Mouse (Mus musculus): ENCODE results near the gene 3110009E18Rik.

The 3110009E18Rik gene

GRCm38 (mm10) chr1:120196724-120197123, 75.7 kb downstream of the 3110009E18Rik start:
- DNase-seq (ENCODE audit: low read depth), result no peak

GRCm38 (mm10) chr1:120197189-120197588, 76.2 kb downstream of the 3110009E18Rik start:
- DNase-seq (ENCODE audit: low read depth), result peak; percentile 89

DNA sequence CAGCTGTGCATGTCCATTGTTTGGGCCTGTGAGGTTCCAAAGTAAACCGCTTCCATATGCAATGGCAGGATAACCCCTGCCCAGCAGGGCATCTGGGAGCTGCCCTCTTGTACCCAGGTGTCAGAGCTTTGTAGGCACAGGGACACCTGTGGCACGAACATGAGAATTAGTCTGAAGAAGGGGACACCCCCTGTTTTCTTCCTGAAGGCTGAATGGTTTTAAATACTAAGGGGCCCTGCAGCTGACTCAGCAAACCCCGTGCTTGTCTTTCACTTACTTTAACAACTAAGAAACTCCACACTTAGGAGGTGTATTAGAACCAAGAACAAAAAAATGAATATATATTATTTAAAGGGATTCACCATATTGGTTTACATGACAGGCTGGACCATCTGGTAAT, 77.2 kb downstream of the 3110009E18Rik start:
- no peak for DNase-seq (ENCODE audit: low read depth)

- DNase-seq (ENCODE audit: low read depth), result no peak
These were observed 78.0 kb downstream of the 3110009E18Rik start for GRCm38 (mm10) chr1:120198942-120199341.

GRCm38 (mm10) chr1:120202542-120202941, 81.6 kb downstream of the 3110009E18Rik start:
- DNase-seq (ENCODE audit: low read depth), result no peak

DNA sequence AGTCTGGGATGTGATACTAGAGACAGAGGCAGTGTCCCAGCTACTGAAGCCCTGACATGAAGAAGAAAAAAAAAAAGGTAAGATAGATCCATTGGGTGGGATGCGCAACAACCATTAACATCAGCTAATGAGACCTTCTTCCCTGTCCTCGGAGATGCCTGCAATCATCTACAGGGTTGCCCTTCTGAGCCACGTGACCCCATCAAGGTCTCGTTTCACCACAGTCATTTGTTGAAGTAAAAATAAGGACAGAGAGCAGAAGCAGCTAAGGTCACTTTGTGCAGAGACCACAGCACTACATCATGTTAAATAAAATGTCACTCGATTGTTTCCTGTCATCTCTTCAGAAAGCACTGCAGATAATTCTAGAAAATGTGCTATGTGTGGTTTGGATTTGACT, 82.8 kb downstream of the 3110009E18Rik start:
- DNase-seq (ENCODE audit: low read depth), result no peak

- no peak for DNase-seq (ENCODE audit: low read depth)
These were observed 83.8 kb downstream of the 3110009E18Rik start for GRCm38 (mm10) chr1:120204834-120205233.

- no peak for DNase-seq (ENCODE audit: low read depth)
These were observed 86.6 kb downstream of the 3110009E18Rik start for GRCm38 (mm10) chr1:120207568-120207967.

GRCm38 (mm10) chr1:120208502-120209230, 87.7 kb downstream of the 3110009E18Rik start:
- peak; percentile 8 for DNase-seq (ENCODE audit: low read depth)

- no peak for DNase-seq (ENCODE audit: low read depth)
These were observed 99.9 kb downstream of the 3110009E18Rik start for GRCm38 (mm10) chr1:120220841-120221240.

- no peak for DNase-seq (ENCODE audit: low read depth)
These were observed 100.3 kb downstream of the 3110009E18Rik start for GRCm38 (mm10) chr1:120221285-120221684.

DNA sequence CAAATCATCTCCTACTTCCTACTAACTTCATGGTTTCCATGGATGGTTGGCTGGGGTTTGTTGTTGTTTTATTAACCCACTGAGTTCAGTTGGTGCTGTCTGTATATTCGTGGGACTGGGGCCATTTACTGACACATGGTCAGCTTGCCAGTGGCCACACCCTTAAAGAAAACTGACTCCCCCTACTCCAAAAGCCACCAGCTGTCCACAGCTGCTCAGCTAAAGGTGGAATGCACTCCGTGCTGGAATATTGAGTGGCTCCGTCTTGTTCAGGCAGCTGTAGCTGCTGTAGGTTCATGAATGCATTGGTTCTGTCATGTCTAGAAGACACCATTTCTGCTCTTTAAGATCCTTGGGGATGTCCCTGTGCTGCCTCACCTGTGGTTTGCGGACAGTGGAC, 102.6 kb downstream of the 3110009E18Rik start:
- DNase-seq (ENCODE audit: low read depth), result no peak

DNA sequence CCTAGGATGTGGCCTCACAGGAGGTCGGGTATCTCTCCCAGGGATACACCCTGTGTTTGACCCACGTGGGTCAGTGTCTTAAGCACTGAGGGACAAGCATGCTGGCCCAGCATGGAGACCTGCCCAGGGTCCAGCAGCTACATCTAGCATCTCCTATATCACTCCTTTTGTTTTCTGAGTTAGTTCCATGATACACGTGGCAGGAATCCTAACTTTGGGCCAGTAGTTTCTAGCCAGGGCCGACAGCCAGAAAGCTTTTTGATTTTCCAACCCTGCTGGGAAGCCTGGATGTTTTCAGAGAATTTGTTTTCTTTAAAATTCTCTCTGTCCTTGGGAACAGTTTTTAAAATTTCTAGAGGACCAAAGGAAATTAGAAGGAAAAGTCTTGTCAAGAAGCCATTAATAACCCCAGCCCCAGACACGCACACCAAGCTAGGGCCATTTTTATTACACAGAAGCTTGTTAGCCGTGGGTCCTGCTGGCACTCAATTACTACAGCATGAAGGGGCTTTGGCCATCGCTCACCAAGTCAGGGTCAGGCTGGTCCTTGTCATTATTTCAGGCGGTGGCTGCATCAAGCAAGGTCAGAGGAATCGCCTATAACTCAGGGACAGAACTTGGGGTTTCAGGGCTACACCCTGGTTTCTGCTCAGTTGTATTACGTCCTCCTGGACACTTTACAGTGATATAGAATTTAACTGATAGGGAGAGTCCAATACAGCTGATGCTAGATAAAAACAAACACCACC, 108.9 kb downstream of the 3110009E18Rik start:
- DNase-seq (ENCODE audit: low read depth), result no peak

GRCm38 (mm10) chr1:120231334-120231733, 110.3 kb downstream of the 3110009E18Rik start:
- DNase-seq (ENCODE audit: low read depth), result peak; percentile 86

- DNase-seq (ENCODE audit: low read depth), result no peak
These were observed 111.2 kb downstream of the 3110009E18Rik start for GRCm38 (mm10) chr1:120232170-120232569.

DNA sequence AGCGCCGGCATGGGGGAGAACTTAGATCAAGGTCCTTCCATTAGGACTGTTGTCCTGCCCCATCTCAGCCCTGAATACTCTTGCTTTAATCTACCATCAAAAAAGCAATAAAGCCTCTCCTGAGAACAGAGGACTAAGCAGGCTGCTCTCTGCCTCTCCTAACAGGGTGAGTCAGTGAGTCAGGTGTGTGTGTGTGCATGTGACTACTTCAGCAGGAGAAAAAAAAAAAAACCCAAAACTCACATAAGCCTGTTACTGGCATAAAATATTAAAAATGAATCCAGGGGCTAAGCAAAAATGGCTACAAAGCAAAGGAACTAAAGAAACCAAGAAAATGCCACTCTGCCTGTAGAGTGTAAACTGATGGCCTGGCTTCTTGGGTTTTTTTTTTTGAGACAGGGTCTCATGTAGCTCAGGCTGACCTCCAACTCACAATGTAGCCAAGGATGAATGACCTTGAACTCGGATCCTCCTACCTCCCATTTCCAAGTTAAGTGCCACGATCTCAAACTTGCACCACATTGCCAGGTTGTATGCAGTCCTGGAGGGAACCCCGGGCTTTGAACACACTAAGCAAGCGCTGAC, 114.7 kb downstream of the 3110009E18Rik start:
- DNase-seq (ENCODE audit: low read depth), result peak; percentile 36

GRCm38 (mm10) chr1:120236424-120236823, 115.4 kb downstream of the 3110009E18Rik start:
- peak; percentile 94 for DNase-seq (ENCODE audit: low read depth)

DNA sequence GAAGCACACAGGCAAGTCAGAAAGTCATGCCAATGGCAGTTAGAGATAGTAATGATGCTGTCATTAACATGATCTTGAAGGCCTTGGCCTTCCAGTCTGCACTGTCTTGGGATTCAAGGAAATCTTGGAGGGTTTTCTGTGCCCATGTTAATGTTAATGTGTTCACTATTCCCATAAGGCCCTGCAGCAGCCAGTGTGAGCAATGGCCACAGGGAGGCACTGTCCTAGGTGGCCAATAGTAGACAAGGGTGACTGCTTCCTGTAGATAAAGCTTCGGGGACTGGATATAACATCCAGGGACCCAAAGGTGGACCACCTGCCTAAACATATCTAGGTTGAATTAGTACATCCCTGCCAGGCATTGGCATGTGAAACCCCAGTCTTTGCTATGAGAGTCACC, 116.1 kb downstream of the 3110009E18Rik start:
- peak; percentile 16 for DNase-seq (ENCODE audit: low read depth)

Data from 416B (cell line).